Mouse (Mus musculus) megakaryocyte progenitor cell, adult 5-6 weeks (primary cell): ENCODE measurements around the gene 1700067K01Rik. TPM values are rescaled to one million over a fixed set of nuclear protein-coding genes. Genes with fewer than 3 reads are reported as not detected.
"Not testable (repeated sequence)": the region's sequence is repeated elsewhere in the genome, so short reads cannot be mapped to it uniquely, and the experiment has no call there.

ENCODE experiments used
- ATAC-seq: replicated peaks from 2 replicates; pipeline ENCODE4 v1.8.0; 2016; ENCODE audit warnings: mild to moderate bottlenecking, moderate TSS enrichment, inconsistent platforms; ENCODE audit not compliant: poor library complexity
- total RNA-seq, 2 experiments: library from RNA; stranded (forward) in 1 of 2; stranded (reverse) in 1 of 2; fragments of 157-497, 149-512 nt in 1 of 2; fragments of 200-1000 nt in 1 of 2; gene quantifications; 2 replicates each; pipeline versions ENCODE4 v1.2.3 to v1.2.4; 2015 to 2017

The 1700067K01Rik gene
- total RNA-seq, 2 experiments from 2014 or later, result 0.37 to 0.67 TPM

- ATAC-seq, result peak; percentile 89
These were observed 18.9 kb upstream of the 1700067K01Rik start for GRCm38 (mm10) chr8:83982449-83982848.

- ATAC-seq, result not testable (repeated sequence)
These were observed 18.1 kb upstream of the 1700067K01Rik start for GRCm38 (mm10) chr8:83983222-83983621.

GRCm38 (mm10) chr8:83989243-83989642 is 12.1 kb upstream of the 1700067K01Rik start:
- peak; percentile 81 for ATAC-seq

- no peak for ATAC-seq
These were observed 11.1 kb upstream of the 1700067K01Rik start for GRCm38 (mm10) chr8:83990170-83990569.

- ATAC-seq, result 0 out of 2 replicates have a peak, but pooled peaks have one; percentile 11
These were observed 8.8 kb upstream of the 1700067K01Rik start for GRCm38 (mm10) chr8:83992488-83992887.

- no peak for ATAC-seq
These were observed 7.3 kb upstream of the 1700067K01Rik start for GRCm38 (mm10) chr8:83994030-83994429.

GRCm38 (mm10) chr8:83995973-83996372 is 5.3 kb upstream of the 1700067K01Rik start:
- ATAC-seq, result no peak

- peak; percentile 74 for ATAC-seq
These were observed 4.5 kb upstream of the 1700067K01Rik start for GRCm38 (mm10) chr8:83996567-83997505.

GRCm38 (mm10) chr8:83997511-83998141 is 3.7 kb upstream of the 1700067K01Rik start, which contains the start of gene Samd1:
Samd1 (plus strand) TSS chr8:83997672.
- no peak for ATAC-seq

GRCm38 (mm10) chr8:83998231-83999056 is 2.9 kb upstream of the 1700067K01Rik start:
- peak; percentile 35 for ATAC-seq

- ATAC-seq, result no peak
These were observed 2.1 kb upstream of the 1700067K01Rik start for GRCm38 (mm10) chr8:83999057-83999705.

GRCm38 (mm10) chr8:83999825-84000224 is 1.5 kb upstream of the 1700067K01Rik start:
- no peak for ATAC-seq

- ATAC-seq, result no peak
These were observed 1.8 kb downstream of the 1700067K01Rik start for GRCm38 (mm10) chr8:84002957-84003611.

- no peak for ATAC-seq
These were observed 2.4 kb downstream of the 1700067K01Rik start for GRCm38 (mm10) chr8:84003612-84004246.

- ATAC-seq, result peak; percentile 99
These were observed 3.4 kb downstream of the 1700067K01Rik start for GRCm38 (mm10) chr8:84004533-84005201.

- ATAC-seq, result not testable (repeated sequence)
These were observed 4.2 kb downstream of the 1700067K01Rik start for GRCm38 (mm10) chr8:84005502-84005901.

GRCm38 (mm10) chr8:84008362-84008761 is 7.1 kb downstream of the 1700067K01Rik start:
- ATAC-seq, result no peak

- ATAC-seq, result peak; percentile 80
These were observed 8.6 kb downstream of the 1700067K01Rik start for GRCm38 (mm10) chr8:84009876-84010275.
